Mouse (Mus musculus): Measurements from ENCODE around the gene Gabpa. TPM values are rescaled to one million over a fixed set of nuclear protein-coding genes. Genes with fewer than 3 reads are reported as not detected.

The Gabpa gene
- 28.1 and 30.2 TPM in 2 replicates for polyA plus RNA-seq (2012; rRNA removed)

DNA sequence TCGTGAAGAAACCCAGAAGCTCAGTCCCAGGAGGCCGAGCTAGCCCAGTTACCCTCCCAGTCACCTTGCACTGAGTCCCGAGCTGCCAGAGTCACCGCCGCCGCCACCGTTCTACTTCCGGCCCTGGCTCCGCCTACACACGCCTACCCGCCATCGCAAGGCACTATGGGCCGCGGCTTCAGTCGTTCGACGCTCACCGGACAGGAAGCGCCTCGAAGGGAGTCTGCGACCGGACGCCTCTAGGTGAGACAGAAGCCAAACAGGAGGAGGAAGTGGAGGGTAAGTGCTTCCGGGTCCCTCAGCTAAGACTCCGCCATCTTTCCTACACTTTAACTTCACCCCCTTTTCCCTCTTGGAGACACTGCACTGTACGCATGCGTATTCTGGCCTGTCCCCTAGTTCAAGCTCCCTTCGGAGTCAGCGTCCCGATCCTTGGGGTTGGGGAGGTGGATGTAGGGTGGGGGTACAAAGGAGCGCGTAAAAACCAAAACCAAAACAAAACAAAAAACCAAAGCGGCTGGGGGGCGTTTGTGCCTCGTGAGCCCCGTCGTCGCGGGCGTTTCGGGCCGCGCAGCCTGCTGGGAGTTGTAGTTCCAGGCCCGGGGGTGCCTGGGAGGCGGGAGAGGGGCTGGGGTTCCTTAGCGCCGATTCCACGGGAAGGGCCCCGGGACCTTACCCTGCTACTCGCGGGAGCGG lies at the start of gene Gabpa:
Gabpa (plus strand) TSS at position 181 of the 696 bp plus-strand sequence.

DNA sequence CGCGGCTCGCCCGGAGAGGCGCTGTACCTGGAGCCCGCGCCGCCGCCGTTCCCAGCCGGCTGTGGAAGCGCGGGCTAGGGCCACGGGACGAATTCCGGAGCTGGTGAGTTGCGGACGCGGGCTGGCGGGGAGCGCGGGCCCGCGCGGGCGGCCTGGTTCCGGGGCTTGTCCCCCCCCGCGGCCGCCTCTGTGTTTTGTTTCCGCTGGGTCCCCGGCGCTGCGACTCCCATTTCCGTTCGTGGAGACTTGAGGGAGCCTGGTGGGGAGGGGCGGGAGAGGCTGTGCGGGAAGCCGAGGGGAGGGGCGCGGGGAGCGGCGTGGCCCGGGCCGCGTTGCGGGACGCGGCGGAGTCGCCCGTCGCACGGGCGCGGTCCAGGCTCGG lies 707 bp downstream of the Gabpa start, which contains the start of gene Atp5j:
Atp5j (minus strand) TSS at position 185 of the 382 bp plus-strand sequence.

Other genes with a start within 250 kb of the Gabpa start
- gene Mrpl39, start 99.2 kb upstream of the Gabpa start, polyA plus RNA-seq (2012; rRNA removed) = 32.7 and 40.7 TPM in 2 replicates
- 22.4 and 26.2 TPM in 2 replicates for gene Jam2, start 60.8 kb upstream of the Gabpa start, polyA plus RNA-seq (2012; rRNA removed)
- 327 and 333 TPM in 2 replicates for gene Atp5j, start 700 bp downstream of the Gabpa start, polyA plus RNA-seq (2012; rRNA removed)

Measured in central nervous system, embryonic 14 days (tissue).